Mouse (Mus musculus) bone marrow macrophage, adult 2 months (primary cell): ENCODE results near the gene Adam12.

Experiments used
- CTCF ChIP-seq: IDR thresholded peaks from 2 replicates; pipeline ENCODE4 v1.5.1; 2012; ENCODE audit warnings: low read depth, mild to moderate bottlenecking, low read length, moderate library complexity
- POLR2A ChIP-seq: IDR thresholded peaks from 2 replicates; pipeline ENCODE4 v1.6.1; 2012; ENCODE audit warnings: mild to moderate bottlenecking, low read depth, low read length, borderline replicate concordance

DNA sequence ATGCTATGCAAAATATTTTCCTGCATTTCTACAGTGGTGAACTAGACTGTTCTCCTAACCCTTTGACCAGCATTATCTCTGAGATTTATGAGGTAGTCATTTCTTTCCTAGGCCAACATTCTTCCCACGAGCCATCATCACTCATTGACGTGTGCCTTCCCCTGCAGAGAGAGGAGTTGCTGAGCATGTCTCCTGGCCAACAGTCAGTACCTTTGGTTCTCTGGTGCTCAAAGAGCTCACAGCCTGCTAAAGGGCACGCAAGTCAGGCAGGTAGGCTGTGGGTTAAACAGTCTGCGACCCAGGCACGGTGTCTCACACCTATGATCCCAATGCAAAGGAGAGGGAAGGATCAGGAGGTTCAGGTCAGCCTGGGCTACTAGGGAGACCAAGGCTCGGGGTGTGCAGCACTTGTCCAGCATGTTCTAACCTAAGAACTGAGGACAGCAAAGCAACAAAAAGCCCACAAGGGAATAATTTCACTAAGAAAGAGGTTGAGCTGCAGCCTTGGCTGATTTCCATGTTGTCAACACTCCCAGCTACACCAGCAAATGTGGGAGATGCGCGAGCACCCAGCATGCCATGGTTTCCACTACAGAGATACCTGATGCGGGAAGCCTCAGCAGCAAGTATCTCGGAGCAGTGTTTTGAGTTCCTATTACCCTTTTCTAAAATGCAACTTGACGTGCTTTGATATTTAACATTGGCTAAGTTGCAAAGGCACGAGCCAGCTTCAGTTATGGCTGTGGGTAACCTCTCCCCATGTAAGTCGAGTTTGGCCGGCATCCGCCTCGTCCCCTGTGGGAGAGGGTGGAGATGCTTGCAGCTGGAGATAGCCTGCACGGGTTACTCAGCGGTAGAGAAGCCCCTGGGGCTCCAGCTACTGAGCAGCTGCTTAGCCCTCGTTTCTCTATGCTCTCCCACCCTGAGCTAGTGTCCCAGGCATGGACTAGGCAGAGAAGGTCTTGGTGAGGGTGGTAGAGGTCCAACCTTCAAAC lies 342.7 kb downstream of the Adam12 start:
- TF ChIP-seq POLR2A (no peak), CTCF (no peak)
